Mouse (Mus musculus): Measurements from ENCODE around the gene Hlcs.

- TF ChIP-seq CTCF (IDR thresholded peaks at IDR 0.05; ENCODE audit: low read depth, low read length) = no peak
- no peak for TF ChIP-seq POLR2A (IDR thresholded peaks at IDR 0.05; ENCODE audit: insufficient read depth, low read length)
These were observed 76.9 kb downstream of the Hlcs start for GRCm38 (mm10) chr16:94236226-94237129.

Measured in ES-Bruce4 (cell line).